Mouse (Mus musculus) gastrocnemius, adult 2 months (tissue): ENCODE measurements at regions not wholly inside any gene's neighbourhood (a gene's known extent, or its start where the extent isn't known, plus 50 kb on each side); places are given as distances from the start of the nearest gene placed in this dataset.
"Not testable (repeated sequence)": the region's sequence is repeated elsewhere in the genome, so short reads cannot be mapped to it uniquely, and the experiment has no call there.

Experiments used
- DNase-seq: peaks from one replicate; pipeline ENCODE4 v3.0.0; 2022
- H3K27ac ChIP-seq: fragments of 200-600 bp; 2 replicates; pipeline ENCODE4 v1.8.1; 2022; ENCODE audit warnings: mild to moderate bottlenecking
- H3K4me3 ChIP-seq: fragments of 200-600 bp; 2 replicates; pipeline ENCODE4 v1.8.1; 2022; ENCODE audit warnings: mild to moderate bottlenecking, moderate library complexity
- CTCF ChIP-seq: fragments of 200-600 bp; IDR thresholded peaks from 2 replicates; pipeline ENCODE4 v1.8.1; 2022; ENCODE audit warnings: antibody characterized with exemption, mild to moderate bottlenecking, moderate library complexity
- intact Hi-C: fragments of 180-260 bp; cut with DNase I; formaldehyde crosslinking; loops from one replicate; pipeline ENCODE4 v1.15.1; 2025

DNA sequence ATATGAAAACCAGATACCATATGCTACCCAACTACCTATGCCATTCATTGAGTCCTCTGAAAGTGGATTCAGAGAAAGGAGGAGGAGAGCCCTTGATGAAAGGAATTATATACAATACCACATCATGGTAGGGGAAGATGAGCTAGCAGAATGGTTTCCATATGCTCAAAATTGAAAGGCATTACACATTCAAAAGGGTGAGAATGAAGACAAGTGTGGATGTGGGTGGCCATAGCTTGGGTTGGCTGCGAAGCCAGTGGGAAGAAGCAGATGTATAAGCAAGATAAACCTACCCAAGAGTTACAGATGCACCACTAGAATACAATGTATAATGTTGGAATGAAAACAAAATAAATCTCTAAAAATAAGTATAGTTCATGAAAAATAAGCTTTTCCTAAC, 485.4 kb downstream of the Nova1 start:
- no peak overlapping the region for H3K27ac ChIP-seq
- no peak for TF ChIP-seq CTCF
- intact Hi-C loops = no loop called here
- DNase-seq = no peak
- no peak overlapping the region for H3K4me3 ChIP-seq

DNA sequence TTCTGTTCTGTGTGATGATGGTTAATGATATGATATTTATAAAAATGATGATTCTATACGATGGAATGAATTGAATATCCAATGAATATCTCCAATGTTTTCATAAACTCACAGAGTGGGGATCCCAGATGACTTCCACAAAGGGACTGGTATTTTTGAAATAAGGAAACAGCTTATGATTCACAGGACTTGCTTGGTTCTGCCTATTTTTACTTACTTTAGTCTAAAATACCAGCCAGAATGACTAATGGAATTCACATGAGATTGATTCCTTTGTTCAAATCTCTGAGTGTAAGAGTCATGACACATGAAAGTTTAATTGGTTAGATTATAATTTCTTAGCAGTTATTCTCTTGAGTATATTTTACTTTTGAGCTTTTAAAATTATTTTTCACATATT, 490.9 kb downstream of the Nova1 start:
- no peak for TF ChIP-seq CTCF
- Histone ChIP-seq H3K4me3 (no peak overlapping the region), H3K27ac (no peak overlapping the region)
- intact Hi-C loops = no loop called here
- DNase-seq = no peak

- H3K4me3 ChIP-seq = no peak overlapping the region
- no peak for DNase-seq
- intact Hi-C loops = no loop called here
- no peak overlapping the region for H3K27ac ChIP-seq
- no peak for TF ChIP-seq CTCF
These were observed 495.5 kb downstream of the Nova1 start for GRCm38 (mm10) chr12:46323276-46323675.

DNA sequence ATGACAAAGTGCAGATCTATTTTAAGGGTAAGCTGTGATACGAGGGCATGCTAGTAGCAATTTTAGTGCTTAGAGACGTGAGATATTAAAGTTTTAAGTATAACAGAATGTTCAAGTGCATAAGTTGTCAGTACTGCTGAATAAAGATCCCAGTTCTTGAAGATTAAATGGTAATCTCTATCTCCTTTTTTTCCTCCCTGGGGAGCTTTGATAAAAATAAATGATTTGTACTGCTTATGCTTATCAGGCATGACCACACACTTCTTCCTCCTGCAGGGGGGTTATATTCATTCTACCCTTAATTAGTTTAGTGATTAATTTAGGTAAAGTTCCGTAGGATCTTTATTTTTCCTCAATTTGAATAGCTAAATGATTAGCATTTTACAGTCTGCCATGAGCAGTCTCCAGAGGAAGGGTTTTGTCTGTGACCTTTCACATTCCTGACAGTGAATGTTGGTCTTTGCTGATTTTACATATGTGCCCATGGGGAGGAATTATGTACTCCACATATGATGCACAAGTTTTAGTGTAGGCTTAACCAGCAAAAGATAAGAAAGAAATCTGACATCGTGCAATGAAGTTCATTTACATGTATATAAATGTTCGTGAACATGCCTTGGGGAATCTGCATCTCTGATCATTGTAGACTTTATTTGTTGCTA, 515.5 kb downstream of the Nova1 start:
- DNase-seq = no peak
- TF ChIP-seq CTCF = no peak
- intact Hi-C loops = no loop called here

GRCm38 (mm10) chr12:46298926-46299325, 519.8 kb downstream of the Nova1 start:
- TF ChIP-seq CTCF = no peak
- no peak for DNase-seq
- intact Hi-C loops = no loop called here
- H3K27ac ChIP-seq = no peak overlapping the region
- H3K4me3 ChIP-seq = no peak overlapping the region

More for the DNA sequence above, 515.5 kb downstream of the Nova1 start:
- H3K27ac ChIP-seq = no peak overlapping the region
- no peak overlapping the region for H3K4me3 ChIP-seq

- no peak for DNase-seq
- intact Hi-C loops = no loop called here
- Histone ChIP-seq H3K27ac (no peak overlapping the region), H3K4me3 (no peak overlapping the region)
- TF ChIP-seq CTCF = no peak
These were observed 534.2 kb downstream of the Nova1 start for GRCm38 (mm10) chr12:46284519-46284918.

GRCm38 (mm10) chr12:46248402-46249018, 570.2 kb downstream of the Nova1 start:
- no peak for DNase-seq
- H3K27ac ChIP-seq = no peak overlapping the region
- no peak overlapping the region for H3K4me3 ChIP-seq
- intact Hi-C loops = no loop called here
- TF ChIP-seq CTCF = no peak

DNA sequence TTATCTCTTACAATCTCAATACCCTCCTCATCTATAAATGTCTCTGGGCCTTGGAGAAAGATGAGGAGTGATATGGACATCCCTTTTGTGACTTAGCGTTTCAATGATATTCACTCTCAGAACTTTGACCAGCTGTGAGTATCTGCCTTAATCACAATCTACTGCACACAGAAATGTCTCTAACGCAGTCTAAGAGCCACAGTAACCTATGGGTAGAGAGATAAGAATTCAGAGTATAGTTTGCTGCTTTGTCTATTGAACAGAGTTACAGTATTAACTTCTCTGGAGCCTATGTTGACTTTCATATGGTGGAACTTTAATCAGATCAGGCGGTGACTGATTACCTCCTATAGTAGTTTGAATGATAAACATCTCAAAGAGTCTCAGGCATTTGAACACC, 573.8 kb downstream of the Nova1 start:
- intact Hi-C loops = no loop called here
- DNase-seq = no peak
- no peak for TF ChIP-seq CTCF

GRCm38 (mm10) chr12:46232359-46232758, 586.4 kb downstream of the Nova1 start:
- no peak for DNase-seq
- Histone ChIP-seq H3K4me3 (no peak overlapping the region), H3K27ac (no peak overlapping the region)
- intact Hi-C loops = no loop called here
- TF ChIP-seq CTCF = no peak

More for the DNA sequence above, 573.8 kb downstream of the Nova1 start:
- Histone ChIP-seq H3K27ac (no peak overlapping the region), H3K4me3 (no peak overlapping the region)

DNA sequence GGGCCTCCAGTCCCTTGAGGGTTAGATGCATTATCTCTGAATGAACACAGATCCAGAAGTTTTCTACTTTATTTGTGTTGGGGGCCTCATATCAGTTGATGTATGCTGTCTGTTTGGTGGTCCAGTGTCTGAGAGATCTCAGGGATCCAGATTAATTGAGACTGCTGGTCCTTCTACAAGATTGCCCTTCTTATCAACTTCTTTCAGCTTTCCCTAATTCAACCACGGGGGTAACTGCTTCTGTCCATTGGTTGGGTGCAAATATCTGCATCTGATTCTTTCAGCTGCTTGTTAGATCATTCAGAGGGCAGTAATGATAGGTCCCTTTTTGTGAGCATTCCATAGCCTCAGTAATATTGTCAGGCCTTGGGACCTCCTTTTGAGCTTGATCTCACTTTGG, 603.4 kb downstream of the Nova1 start:
- DNase-seq, H3K4me3 ChIP-seq, intact Hi-C loops, H3K27ac ChIP-seq: not testable (repeated sequence)

DNA sequence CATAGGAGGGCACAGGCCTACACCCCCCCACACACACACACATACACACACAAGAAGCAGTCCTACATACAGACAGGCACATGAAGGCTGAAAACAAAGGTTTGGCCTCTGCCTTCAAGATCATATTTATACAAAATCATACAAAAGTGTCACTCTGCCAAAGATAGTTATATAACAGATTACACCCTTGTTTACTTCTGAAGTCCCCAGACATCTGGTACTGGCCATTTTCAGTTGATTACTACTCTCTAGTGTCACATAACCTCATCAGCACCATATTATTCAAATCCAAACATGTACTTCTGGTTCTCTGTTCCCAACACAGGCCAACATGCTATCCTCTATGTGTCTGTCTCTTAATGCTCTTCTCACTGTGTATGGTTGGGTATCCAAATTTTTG, 619.7 kb downstream of the Nova1 start:
- DNase-seq = no peak
- intact Hi-C loops = no loop called here
- Histone ChIP-seq H3K4me3 (no peak overlapping the region), H3K27ac (no peak overlapping the region)
- TF ChIP-seq CTCF = no peak

DNA sequence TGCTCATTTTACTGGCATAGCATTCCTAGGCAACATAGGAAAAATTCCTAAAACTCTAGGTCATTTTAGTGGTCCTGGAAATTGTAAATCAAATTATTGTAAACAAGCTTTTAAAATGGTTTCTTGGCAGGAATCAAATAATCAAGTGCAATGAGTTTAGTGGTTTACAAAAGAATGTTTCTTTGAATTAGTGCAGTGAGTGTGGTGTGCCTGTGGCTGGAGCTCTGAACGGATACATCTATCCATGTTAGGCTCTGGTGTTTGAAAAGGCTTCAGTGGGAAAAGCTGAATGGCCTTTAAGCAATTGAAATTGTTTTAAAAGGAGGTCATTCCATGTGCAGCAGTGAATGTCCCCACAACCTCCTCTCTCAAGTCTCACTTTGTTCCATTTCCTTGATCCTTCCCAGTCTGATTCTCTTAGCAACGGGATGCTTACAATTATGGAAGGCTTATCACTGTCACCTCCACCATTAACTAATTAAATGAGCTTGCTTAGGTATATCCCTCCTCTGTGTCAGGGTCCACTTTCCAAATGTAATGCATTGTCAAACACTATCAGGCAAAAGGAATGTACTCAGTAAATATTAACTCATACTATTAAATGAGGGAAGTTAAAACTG, 621.1 kb downstream of the Nova1 start:
- no peak overlapping the region for H3K27ac ChIP-seq
- no peak for TF ChIP-seq CTCF
- intact Hi-C loops = no loop called here
- no peak for DNase-seq
- H3K4me3 ChIP-seq = no peak overlapping the region

- no peak overlapping the region for H3K27ac ChIP-seq
- no peak overlapping the region for H3K4me3 ChIP-seq
- intact Hi-C loops = no loop called here
- DNase-seq = no peak
- TF ChIP-seq CTCF = no peak
These were observed 624.6 kb downstream of the Nova1 start for GRCm38 (mm10) chr12:46194173-46194572.
